Mouse (Mus musculus) c-Kit-positive CD71-positive TER-119-negative erythroid progenitor cells, embryonic 14.5 days (primary cell): ENCODE measurements around the gene Prune2.

ENCODE experiments used
- DNase-seq: peaks from one replicate; pipeline ENCODE4 v3.0.0-alpha.2; 2013; ENCODE audit warnings: low read depth

Prune2 gene

DNA sequence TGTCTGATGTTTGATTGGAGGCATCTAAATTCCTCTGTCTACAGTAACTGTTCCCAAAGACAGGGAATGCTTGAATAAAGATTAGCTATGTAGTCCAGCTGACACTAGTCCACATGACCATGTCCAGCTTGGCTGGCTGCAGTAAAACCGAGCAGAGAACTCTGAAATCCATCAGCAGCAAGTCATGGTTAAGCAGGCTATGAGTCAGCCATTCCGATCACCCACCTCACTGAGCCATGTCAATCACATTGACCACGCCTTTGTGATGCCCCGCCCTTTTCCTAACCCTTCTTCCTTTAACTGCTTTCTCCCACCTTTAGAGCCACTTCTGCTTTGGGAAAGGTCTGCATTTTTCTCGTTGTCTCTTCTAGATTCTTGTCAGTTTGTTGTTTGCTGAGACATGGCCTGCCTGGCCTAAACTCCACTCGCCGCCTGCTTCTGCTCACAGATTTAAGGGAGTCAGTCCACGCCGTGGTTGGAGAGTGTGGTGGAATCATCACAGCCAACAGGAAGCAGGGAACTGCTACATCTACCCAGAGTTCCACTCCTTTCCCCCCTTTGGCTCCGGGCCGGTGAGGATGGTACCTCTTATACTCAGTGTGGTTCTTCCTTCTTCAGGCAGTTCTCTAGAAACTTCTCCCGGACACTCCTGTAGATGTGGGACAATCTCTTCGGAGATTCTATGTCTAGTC, 307.9 kb downstream of the Prune2 start:
- no peak for DNase-seq

DNA sequence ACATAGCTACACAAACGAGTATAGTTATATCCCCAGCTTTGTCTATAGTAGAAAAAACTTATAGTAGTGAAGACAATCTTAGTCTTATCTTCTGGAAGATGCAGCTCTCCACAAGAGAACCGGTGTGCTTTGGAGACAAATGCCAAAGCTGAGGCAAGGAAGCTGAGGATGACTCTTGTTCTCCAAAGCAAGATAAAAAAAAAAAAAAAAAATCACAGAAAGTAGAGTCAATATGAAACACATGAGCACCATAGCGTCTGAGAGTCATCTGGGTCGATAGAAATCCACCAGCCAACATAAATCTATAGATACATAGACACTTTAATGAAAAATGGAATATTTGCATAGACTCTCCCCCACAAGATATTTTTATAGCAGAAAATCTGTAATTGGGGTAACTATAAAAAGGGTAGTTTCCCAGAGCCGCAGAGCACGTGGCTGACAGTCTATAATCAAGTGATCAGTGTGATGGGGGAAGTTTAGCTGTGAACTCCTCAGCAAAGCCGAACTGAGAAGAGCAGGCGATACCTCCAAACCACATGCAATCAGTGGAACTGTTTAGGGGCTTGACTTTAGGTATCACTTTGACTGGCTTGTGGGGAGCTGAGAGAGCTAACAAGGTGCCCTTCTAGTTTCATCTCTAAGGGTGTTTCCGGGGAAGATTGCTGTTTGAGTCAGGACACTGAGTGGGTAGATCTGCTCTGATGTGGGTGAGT, 308.7 kb downstream of the Prune2 start:
- no peak for DNase-seq

DNA sequence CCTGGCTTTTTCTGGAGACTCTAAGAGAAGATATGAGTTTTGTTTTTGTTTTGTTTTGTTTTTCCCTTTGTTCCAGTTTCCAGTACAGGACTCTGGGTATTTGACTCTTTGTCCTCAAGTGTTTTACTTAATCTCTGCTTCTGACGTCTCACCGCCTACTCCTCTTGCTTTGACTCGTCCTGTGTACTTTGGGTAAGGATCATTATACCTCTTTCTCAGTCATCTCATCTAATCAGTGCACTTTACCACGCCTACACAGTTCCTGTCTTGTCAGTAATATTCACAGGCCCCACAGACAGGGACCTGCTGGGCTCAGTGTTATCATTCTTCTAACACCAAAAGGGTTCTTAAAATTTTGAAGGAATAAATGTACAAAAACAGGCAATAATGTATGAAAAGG, 312.8 kb downstream of the Prune2 start:
- no peak for DNase-seq

DNA sequence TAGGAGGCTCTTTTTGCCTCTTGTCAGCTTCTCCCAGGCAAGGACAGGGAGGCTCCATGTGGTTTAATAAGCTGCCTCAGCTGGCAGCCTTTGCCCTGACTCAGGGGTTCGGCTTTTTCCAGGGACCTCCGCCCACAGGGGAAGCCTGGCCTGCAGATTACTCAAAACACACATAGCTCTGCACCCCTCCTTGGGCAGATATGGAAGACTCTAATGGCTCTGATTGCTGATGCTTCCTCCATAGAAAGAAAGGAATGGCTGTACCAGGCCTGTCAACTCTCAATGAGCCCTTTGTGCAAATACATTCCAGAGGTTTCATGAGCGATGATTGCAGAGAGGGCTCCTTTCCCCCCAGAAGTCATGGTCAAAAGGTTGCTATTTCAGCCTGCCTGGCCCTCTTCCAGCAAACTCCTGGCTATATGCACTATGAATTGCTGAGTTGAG, 315.3 kb downstream of the Prune2 start:
- DNase-seq, result no peak

DNA sequence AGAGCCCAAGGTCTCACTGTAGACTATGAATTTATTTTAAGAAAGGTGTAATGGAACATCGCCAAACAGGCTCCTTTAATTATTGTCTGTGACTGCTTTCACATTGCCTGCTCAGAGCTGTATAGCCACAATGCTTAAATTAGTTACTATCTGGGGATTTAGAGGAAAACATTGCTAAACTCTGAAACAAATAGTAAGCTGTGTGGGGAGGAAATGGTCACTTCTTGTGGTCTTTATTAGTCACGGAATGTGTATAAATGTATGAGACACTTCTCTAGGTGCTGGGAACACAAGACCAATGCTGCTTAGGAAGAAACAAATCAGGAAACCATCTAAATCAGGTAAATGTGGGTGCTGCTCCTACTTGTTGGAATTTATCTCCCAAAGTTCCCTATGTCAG, 317.1 kb downstream of the Prune2 start:
- no peak for DNase-seq
